Mouse (Mus musculus) spleen, embryonic (tissue): ENCODE measurements around the gene Ccdc33.

Source experiments
- CTCF ChIA-PET: fragments of 350-600 bp; sonication (Branson Sonifier 250); formaldehyde crosslinking; loops from one replicate; lab custom pipeline; 2022; lab: Charles Lee

The Ccdc33 gene

DNA sequence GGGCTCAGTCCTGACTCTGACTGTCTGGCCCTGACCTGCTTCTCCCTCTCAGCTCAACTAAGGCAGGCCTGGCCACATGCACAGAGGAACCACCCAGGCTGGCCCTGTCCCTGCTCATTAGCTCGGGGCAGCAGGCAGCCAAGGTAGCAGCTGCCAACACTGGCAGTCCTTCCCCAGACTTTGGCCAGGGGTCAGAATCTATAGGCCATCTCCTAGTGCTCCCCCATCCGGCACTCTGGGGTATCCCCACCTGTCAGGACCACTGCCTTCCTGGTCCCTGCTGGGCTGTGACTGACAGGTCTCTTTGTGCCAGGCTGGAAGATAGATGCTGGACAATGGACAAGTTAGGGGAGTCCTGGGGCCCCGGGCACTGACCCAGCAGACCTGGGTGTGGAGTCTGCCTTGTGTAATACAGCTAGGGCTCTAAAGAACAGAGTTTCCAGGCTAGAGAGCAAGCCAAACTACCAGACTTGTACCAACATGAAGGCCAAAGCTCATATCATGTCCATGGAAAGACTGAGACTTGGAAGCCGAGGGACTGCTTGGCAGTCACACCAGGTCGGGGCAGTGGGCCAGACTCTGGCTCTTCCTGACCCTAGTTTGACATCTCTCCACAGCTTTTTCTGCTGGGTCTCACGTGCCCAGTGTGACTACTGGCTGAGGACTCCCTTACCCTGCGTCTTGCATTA is 25.9 kb downstream of the Ccdc33 start:
- CTCF ChIA-PET: no interaction called here

DNA sequence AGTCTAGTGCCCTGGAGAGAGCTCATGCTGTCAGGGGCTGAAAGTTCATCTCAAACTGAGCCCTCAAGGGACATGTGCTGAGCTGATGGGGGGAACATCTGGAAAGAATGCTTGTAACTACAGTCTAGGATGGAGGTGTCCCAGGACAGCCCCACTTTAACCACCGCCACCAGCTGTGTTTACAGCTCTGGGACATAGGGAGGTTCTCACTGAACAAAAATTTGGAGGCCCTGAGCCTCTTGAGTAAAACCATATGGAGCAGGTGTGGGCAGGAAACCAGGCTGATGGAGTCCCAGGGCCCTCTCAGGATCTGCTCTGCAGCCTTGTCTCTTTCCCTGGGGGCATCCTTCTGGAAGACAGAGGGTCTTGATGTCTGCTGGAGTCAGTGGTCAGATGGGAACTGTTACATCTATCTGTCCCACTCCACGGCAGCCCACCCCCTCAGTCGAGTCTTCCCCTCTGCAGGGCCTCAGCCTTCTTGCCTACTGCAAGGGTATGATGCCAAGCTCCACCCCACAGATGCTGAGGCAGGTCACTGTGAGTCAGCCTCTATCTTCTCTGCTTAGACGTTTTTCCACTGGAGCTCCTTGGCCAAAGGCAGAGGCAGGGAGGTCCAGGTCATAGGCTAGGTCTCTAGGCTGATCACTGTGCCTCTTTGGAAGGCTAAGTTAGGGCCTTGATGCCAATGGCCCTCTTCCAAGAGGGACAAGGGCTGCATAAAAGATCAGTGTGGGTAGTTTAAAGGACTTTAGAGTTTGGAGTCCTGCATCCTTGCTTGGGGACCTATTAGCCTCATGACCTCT is 26.8 kb downstream of the Ccdc33 start:
- CTCF ChIA-PET: no interaction called here

DNA sequence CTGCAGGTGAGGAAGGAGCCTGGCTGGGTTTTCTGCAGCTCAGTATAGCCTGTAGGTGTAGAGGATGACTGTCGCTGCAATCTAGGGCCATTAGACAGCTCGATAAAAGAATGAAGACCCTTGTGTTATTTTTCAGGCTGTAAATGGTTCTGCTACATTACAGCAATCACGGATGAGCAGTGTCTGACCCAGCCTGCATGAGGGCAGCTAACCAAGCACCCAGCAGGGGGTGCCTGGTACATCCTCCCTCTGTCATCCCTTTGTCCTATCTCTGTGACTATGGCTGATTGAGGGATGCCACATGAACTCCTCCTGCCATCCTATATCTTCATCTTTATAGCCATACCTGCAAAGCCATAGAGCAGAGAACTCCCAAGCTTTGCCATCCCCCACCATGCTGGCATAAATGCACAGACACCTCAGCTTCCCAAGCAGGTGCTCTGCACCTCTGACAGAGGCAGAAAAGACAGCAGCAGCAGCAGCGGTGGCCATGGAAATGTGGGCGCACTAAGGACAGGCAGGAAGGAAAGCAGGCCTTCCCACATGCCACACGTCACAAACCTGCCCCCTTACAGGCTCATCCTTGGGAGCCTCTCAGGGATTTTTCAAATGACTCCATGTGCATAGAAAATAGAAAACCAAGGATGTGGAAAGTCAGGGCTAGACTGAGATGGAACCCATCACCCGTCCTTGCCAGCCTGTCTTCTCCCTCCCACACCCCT is 31.2 kb downstream of the Ccdc33 start:
- CTCF ChIA-PET: no interaction called here

DNA sequence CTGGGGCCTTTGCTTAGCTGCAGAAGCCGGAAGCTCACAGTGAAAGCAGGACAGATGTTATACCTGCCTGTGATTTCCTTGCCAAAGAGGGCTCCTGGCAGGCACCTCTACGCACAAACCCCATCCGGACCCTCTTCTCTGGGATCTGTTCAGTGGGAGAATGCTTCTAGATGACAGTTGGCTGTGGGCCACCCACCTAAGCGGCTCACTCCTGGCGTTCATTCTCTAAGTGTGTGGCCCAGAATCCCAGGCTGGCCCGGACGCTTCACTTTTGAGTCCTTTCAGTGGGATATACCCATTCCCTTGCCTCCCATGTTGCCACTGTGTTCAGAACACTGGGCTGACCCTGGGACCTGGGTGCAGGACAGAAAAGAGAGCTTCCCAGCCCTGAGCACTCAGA is 31.8 kb downstream of the Ccdc33 start:
- CTCF ChIA-PET: no interaction called here

DNA sequence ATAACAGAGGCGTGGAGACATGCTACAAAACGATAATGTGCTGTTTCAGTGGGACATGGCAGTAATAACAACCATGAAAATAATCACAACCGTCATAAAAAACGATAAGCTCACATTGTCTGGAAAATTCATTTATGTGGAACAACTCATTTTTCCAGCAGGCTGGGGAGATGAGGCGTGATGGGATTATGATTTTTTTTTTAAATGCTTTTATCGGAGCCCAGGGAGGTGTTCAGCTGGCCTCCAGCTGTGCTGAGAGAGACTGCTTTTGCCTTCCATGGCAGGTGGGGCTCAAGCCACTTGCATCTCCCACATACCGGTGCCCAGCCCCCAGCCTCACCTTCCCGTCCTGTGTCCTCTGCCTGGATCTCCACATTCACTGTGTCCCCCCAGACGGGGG is 32.4 kb downstream of the Ccdc33 start:
- CTCF ChIA-PET: interaction anchor here (0.6 kb wide), 2 partner anchors 34 to 108 kb away, joined by 3 read pairs; no protein-coding TSS in a partner anchor

DNA sequence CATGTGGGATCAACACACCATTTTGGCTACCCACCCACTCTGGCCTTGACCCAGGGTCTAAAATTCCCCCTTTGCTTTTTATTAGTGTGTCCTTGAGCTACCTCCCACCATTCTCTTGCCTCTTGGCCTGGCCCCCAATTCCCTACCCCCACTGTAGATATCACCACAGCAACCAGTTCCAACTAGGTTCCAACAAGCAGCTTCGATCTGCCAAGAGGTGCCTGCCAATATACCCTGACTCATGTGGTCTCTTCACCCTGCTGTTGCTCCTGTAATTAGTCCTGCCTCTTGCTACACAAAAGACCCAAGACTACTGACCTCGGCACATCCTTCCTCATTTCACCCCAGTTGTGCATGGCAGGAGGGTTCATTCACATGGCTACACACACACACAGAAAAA is 33.5 kb downstream of the Ccdc33 start:
- CTCF ChIA-PET: interaction anchor here (0.6 kb wide), 2 partner anchors 465 to 932 kb away, joined by 3 to 5 read pairs; no protein-coding TSS in a partner anchor

DNA sequence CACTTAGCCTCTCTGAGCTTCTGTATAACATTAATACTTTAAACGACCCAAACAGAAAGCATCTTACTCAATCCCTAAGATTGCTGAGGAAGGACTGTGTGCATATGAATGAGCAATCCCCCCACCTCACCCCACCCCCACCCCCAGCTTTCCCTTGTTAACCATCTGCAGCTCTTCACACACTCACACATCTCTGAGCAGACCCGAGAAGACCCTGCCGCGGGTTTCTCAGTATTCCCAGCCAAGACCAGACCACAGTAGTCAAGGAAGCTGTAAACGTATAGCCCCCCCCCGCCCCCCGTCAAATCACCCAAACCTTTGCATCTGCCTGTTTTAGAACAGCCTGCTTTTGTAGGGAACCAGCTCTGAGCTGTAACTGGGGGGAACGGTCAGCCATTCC is 34.0 kb downstream of the Ccdc33 start:
- CTCF ChIA-PET: interaction anchor here (0.6 kb wide), 2 partner anchors 464 to 932 kb away, joined by 3 to 5 read pairs; no protein-coding TSS in a partner anchor

DNA sequence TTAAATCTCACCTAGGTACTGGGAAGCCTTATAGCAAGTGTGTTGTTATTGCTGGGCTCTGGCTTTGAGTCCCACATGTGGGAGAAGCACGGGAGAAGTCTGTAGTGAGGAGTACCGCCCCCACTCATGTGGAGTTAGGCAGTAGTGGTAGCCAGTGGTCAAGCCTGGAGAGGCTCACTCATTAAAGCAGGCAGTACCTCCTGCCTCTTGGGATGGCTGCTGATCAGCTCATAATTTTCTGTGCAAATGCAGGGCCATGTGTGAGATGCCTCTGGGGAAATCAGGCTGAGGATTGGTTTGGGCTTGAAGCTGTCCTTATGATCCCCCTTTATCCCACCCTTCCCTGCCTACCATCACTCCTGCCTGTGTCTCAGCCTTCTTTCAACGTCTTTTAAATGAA is 44.1 kb downstream of the Ccdc33 start:
- CTCF ChIA-PET: no interaction called here

DNA sequence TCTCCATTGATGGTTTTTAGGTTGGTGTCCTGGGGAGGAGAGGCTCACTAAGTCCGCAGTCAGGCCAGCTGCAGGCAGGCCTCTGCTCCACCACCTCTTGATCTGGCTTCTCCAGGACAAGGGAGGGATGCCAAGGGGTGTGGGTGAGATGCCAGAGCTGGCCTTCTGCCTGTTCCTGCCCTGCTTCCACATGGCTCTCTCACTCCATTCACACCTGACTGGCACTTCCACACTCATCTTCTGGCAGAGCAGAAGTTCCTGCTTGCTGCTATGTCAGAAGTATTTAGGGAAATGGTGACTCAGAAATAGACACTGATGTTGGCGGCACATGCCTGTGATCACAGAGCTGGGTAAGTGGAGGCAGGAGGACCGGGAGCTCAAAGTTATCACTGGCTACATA is 51.1 kb downstream of the Ccdc33 start:
- CTCF ChIA-PET: interaction anchor here (0.6 kb wide), 1 partner anchor 13 kb away, joined by 3 read pairs; no protein-coding TSS in a partner anchor

DNA sequence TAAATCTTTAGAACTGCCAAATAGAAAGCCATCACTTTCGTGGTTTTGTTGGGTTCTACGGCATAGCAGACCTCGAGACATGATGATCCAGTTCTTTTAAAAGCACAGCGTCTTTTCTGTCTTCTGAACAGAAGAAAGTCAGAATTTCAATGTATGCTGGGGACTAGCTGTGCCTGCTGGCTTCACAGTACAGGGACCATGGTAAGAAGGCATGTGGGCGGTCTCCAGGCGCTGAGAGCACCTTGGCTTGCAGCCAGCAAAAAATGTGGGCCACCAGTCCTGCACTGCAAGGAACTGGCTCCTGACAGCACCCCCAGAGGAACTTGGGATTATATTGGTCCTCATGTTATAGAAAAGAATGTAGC is 51.9 kb downstream of the Ccdc33 start:
- CTCF ChIA-PET: no interaction called here

DNA sequence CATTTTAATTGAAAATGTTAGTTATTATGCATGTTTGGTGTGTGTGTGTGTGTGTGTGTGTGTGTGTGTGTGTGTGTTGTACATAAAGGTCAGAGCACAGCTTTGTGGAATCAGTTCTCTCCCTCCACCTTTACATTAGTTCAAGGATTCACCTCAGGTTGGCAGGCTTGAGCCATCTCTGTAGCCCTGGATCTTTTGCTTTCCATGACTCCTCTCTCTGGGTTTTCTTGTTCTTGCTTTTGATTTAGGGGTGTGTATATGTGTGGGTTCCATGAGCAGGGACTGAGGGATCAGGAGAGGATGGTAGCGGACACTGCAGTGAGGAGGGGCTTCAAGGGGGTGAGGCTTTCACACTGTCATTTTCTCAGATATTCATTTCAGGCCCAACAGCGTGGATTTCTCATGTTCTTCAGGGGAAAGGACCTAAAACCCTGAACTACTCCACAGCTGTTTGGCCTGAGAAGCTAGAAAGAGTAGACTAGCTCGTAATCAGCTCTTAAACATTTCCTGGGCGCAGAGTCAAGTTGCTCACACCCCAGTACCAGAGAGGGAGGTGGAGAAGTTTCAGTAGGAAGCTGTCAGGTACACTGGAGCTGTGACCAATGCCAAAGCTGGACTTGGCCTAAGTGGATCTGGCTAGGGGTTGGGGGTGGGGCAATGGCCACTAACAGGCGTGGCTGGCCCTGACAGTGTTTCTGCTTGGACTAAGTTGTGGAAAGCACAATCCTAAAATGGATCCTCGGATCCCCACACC is 52.5 kb downstream of the Ccdc33 start:
- CTCF ChIA-PET: no interaction called here

DNA sequence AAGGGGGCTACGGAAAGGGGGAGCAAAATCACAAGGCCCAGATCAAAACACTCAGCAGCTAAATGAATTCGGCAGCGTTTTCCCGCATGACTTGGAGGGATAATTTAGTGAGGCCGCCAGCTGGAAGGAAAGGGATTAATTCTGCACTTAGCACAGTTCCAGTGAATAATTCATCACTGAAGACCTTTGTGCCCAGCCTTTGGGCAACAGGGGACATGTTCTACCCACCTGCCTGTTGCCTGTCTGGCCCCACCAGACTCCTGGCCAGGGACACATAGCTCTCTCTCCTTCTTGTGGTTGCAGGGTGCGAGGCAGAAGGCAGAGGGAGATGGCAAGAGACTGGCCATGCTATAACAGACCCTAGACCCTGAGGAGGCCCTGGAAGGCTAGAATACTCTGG is 53.1 kb downstream of the Ccdc33 start:
- CTCF ChIA-PET: no interaction called here

DNA sequence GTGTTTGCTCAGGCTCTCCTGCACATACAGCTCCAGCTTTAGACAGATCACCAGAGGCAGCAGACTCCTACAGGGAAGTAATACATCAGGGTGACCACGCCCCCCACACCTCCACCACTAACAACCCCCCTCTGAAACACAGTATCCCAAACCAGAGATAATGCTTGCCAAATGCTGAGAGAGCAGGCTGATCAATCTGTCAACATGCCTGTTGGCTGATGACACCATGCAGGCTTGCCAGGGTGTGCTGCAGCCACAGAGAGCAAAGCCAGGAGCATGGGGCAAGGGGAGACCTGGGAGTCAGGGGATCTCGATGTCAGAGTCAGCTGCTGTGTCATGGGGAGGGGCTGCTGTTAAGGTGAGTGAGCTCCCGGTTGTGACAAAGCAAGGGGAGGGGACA is 55.1 kb downstream of the Ccdc33 start, which contains the start of gene Stra6:
Stra6 (plus strand) TSS at position 258 of the 400 bp plus-strand sequence.
- CTCF ChIA-PET: no interaction called here

DNA sequence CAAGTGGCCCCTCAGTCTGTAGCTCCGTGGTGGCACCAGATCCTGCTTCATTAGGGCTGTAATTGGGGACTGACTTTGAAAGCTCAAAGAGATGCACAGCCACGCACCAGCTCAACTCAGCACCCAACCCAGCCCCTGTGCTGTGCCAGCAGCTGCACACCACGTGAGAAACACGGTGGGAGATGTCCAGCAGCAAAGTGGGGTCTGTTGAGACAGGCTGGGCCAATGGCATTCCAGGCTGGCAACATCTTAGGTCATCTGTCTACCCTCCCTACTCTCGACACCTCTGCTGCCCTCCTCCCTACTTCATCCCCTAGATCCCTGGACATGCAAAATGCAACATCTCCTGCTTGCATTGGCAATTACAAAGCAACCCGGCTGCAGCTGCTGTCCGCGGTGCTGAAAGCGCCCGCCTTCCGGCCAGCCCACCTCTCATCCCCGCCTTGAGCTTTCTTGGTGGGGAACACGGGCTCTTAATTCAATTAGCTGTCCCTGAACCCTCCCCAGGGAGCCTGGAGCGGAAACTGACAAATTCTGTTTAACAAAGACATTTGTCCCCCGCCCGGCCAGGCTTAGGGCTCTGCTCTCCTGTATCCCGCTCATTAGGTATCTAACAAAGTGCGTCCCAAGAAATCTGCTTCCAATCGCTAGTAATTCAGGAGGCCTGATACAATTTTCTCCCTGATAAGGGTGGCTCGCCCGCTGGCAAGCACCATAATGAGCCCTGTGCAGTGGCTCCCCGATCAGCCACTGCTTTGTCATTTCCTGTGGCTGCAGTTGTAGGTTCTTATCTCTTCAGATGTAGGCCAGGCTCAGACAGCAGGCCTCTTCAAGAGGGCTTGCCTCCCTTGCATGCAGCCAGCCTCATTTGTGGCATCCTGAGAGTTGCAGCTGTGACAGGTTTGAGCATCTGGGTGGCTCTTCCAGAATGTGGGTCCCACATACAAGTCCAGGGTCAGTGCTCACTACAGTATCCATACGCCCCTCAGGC is 57.7 kb downstream of the Ccdc33 start:
- CTCF ChIA-PET: no interaction called here

DNA sequence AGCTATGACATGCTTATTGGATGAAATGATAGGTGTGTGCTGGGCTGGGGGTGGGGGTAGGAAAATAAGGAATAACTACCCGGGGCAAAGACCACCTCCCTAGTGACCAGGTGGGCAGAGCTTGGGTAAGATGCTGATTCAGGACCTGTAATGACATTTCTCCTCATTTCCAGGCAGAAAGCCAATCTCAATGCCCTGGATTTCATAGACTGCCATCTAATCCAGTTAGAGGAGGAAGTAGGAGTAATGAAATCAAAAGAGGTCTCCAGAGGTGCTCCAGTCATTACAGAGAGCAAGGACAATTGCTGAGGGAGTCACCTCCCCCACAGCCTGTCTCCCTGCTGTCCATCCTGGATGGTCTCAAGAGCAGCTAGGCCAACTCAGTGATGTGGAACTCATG is 58.7 kb downstream of the Ccdc33 start:
- CTCF ChIA-PET: no interaction called here

DNA sequence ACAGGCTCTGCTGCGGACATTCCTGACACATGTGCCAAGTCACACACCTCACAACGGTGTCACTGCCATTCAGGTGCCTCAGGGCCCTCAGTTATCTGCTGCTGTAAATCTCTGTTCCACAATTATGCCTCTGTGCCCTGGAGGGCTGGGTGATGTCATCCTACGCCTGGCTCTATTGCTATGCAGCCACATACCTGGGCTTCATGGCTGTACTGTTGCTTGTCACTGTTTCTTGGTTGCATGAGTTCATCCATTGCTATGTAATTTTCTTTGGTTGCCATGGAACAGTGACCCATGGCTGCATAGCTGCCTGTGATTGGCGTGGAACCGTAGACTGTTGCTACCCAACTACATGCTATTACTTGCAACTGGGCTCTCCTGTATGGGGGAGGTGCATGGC is 63.0 kb downstream of the Ccdc33 start:
- CTCF ChIA-PET: no interaction called here

DNA sequence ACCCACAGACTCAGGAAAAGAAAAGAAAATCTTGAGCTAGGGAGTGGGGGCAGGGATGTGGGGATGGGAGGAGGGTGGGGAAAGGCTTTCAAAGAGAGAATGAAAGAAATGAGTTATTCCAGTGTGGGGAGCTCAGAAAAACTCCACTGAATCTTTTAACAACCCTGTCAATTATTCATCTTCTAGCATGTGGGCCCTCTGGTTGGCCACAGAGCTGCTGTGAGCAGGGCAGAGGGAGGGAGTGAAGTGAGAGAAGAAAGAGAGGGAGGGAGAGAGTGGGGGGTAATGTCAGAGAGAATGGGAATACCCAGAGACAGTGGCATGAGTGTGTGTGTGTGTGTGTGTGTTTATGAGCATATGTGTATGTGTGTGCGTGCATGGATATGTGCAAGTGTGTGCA is 64.6 kb downstream of the Ccdc33 start:
- CTCF ChIA-PET: interaction anchor here (0.9 kb wide), 1 partner anchor 150 kb away, joined by 5 read pairs; the partner anchor contains the start of genes Islr and Islr2

DNA sequence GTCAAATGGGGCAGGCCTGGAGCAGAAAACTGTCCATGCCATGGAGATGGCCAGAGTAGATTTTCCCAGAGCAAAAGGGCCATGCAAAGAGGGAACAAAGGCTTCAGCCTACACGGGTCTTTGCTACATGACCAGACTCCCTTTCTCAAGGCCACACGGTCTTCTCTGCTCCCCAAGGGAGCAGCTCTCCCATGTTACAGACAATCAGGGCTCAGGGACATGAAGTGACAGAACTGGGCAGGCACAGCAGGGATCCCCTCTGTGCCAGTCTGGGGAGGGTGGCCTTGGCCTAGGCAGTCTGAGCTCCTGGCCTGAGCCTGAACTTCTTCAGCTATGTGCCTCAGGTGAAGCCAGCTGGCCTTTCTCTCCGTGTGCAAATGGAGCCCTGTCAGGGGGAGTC is 65.1 kb downstream of the Ccdc33 start:
- CTCF ChIA-PET: interaction anchor here (0.9 kb wide), 1 partner anchor 151 kb away, joined by 5 read pairs; the partner anchor contains the start of genes Islr and Islr2

DNA sequence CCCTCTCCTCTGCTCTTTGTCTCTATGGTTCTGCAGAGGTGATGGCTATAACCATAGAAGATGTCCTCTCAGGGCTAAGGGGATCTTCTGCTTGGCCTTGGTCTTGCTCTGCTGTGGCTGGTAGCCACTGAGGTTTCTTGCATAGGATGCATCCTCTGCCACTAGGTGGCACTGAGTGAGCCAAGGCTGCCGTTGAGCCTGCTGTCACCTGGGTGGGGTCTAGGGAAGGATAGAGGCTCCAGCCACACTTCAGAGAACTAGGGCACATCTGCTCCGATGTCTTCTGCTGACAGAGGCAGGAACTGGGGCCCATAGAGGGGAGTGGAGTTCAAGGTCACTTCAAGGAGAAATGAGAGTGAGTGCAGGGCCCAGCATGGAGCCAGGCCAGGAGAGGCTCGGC is 65.5 kb downstream of the Ccdc33 start:
- CTCF ChIA-PET: no interaction called here

DNA sequence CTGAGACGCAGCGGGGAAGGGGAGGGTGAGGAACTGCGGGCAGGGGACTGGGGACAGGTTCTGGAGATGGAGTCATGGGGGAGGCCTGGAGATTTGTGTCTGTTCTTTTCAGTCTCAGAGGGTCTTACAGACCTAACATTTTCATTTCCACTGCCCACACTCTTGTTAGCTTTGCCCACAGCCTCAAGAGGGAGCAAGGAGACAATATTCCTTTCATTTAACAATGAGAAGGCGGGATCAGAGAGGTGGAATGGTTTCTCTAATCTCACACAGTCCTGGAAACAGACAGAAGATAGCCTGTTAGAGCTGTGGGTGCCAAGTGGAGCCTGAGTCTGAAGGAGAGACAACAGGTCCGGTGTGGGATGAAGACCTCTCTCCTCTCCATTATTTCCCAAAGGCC is 66.7 kb downstream of the Ccdc33 start:
- CTCF ChIA-PET: interaction anchor here (0.7 kb wide), 1 partner anchor 34 kb away, joined by 3 read pairs; no protein-coding TSS in a partner anchor
